Mouse (Mus musculus) sigmoid colon, adult 10 weeks (tissue): Measurements from ENCODE around the gene Gm20479. TPM values are rescaled to one million over a fixed set of nuclear protein-coding genes. Genes with fewer than 3 reads are reported as not detected.

ENCODE experiments used
- polyA plus RNA-seq: library from polyadenylated mRNA; stranded (reverse); fragments of 350-450 nt; fragmentation: Illumina TruSeq; extraction: RNeasy Lipid Tissue Mini Kit (QIAGEN cat#74804); gene quantifications from one replicate; pipeline ENCODE4 v1.2.3, GENCODE M21; 2014; ENCODE audit warnings: low read depth, low replicate concordance

Gm20479 gene
- polyA plus RNA-seq = not detected

GRCm38 (mm10) chr7:27356861-27357594 lies at the start of gene Gm20479:
TSS of gene Gm20479 (minus strand) at chr7:27357419.

GRCm38 (mm10) chr7:27355745-27356240 lies 1.4 kb downstream of the Gm20479 start, which contains the start of gene Shkbp1:
TSS of gene Shkbp1 (minus strand) at chr7:27356019.

GRCm38 (mm10) chr7:27337175-27337853 lies 19.9 kb downstream of the Gm20479 start, which contains the start of gene Ltbp4:
TSS of gene Ltbp4 (minus strand) at chr7:27337692.

Other genes with a start within 250 kb of the Gm20479 start
- 3.7 TPM for gene Cyp2f2, start 237.5 kb downstream of the Gm20479 start, polyA plus RNA-seq
- not detected for gene Cyp2t4, start 203.7 kb downstream of the Gm20479 start, polyA plus RNA-seq
- 7.7 TPM for gene Egln2, start 190.6 kb downstream of the Gm20479 start, polyA plus RNA-seq
- 5.2 TPM for gene Rab4b, start 178.5 kb downstream of the Gm20479 start, polyA plus RNA-seq
- gene Gm21983, start 176.3 kb downstream of the Gm20479 start, polyA plus RNA-seq = not detected
- gene Mia, start 176.3 kb downstream of the Gm20479 start, polyA plus RNA-seq = not detected
- gene BC024978, start 161.6 kb downstream of the Gm20479 start, polyA plus RNA-seq = 7.2 TPM
- gene Snrpa, start 161.1 kb downstream of the Gm20479 start, polyA plus RNA-seq = 4.7 TPM
- 2.8 TPM for gene Itpkc, start 128.8 kb downstream of the Gm20479 start, polyA plus RNA-seq
- gene Coq8b, start 124.4 kb downstream of the Gm20479 start, polyA plus RNA-seq = 0.54 TPM
- 0.50 TPM for gene Numbl, start 99.0 kb downstream of the Gm20479 start, polyA plus RNA-seq
- gene Ltbp4, start 19.7 kb downstream of the Gm20479 start, polyA plus RNA-seq = 2.3 TPM
- 2.5 TPM for gene Shkbp1, start 1.4 kb downstream of the Gm20479 start, polyA plus RNA-seq
- gene Sptbn4, start 90.3 kb upstream of the Gm20479 start, polyA plus RNA-seq = not detected
- gene Blvrb, start 90.6 kb upstream of the Gm20479 start, polyA plus RNA-seq = 1.6 TPM
- 2.6 TPM for gene Sertad3, start 116.3 kb upstream of the Gm20479 start, polyA plus RNA-seq
- gene Sertad1, start 129.5 kb upstream of the Gm20479 start, polyA plus RNA-seq = 1.1 TPM
- 0.16 TPM for gene Prx, start 141.9 kb upstream of the Gm20479 start, polyA plus RNA-seq
- 0.38 TPM for gene Hipk4, start 165.8 kb upstream of the Gm20479 start, polyA plus RNA-seq
- not detected for gene Pld3, start 195.8 kb upstream of the Gm20479 start, polyA plus RNA-seq
- 2.4 TPM for gene 2310022A10Rik, start 195.8 kb upstream of the Gm20479 start, polyA plus RNA-seq
- 4.0 TPM for gene Akt2, start 234.1 kb upstream of the Gm20479 start, polyA plus RNA-seq